Mouse (Mus musculus): ENCODE results near the gene Zdhhc19.

GRCm38 (mm10) chr16:32462950-32463349 lies 33.1 kb upstream of the Zdhhc19 start:
- TF ChIP-seq GATA1 (IDR thresholded peaks at IDR 0.05; ENCODE audit: borderline replicate concordance, low read length) (no peak), FLI1 (IDR thresholded peaks at IDR 0.05; ENCODE audit: low read length) (no peak)

All from megakaryocyte, embryonic 14.5 days (primary cell).